Mouse (Mus musculus): Measurements from ENCODE around the gene Kctd7.
A peak's percentile ranks its signal among the peaks of the same experiment; 100 is the strongest.

Kctd7 gene

GRCm38 (mm10) chr5:130145961-130146360 lies 1.3 kb downstream of the Kctd7 start:
- no peak for DNase-seq

DNA sequence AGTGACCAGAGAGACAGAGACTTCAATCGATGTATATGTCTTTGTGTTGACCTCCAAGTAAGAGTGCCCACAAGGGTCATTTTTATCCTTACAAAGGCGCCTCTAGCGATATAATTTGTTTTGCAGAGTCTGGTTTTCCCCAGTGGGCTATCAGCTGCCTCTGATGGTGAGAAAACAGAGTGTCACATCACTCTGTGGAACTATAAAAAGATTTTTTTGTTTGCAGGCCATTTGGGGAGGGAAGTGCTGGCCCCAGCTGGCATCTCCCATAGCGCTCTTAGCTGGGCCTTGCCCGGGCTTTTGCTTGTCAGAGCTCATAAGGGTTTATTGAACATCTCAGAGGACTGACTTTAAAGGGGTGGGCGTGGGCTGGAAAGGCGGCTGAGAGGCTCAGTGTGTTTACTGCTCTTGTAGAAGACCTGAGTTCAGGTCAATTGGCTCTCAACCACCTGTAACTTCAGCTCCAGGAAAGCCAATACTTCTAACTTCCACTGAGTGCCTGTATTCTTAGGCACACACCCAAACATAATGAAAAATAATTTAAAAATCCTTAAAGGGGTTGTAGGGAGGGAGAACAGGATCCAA lies 5.2 kb downstream of the Kctd7 start:
- no peak for DNase-seq

GRCm38 (mm10) chr5:130154286-130154685 lies 9.6 kb downstream of the Kctd7 start:
- DNase-seq: no peak

DNA sequence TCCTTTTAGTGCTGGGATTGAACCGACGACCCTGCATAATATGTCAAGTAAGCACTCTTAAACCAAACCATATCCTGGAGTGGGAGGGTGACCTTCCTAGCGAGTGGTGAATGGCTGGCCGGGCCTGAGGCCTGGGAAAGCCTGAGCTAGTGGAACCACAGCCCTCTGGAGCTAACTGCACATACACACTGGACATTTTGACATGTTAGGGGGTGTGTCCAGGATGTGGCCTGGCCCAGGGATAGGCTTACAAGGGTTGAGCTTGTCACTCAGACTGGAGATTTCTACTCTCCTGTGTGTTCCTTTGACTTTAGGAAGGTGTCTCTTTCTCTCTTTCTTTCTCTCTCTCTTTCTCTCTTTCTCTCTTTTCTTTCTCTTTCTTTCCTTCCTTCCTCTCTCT lies 13.9 kb downstream of the Kctd7 start:
- DNase-seq: no peak

GRCm38 (mm10) chr5:130159761-130160201 lies 15.1 kb downstream of the Kctd7 start:
- DNase-seq: no peak

DNA sequence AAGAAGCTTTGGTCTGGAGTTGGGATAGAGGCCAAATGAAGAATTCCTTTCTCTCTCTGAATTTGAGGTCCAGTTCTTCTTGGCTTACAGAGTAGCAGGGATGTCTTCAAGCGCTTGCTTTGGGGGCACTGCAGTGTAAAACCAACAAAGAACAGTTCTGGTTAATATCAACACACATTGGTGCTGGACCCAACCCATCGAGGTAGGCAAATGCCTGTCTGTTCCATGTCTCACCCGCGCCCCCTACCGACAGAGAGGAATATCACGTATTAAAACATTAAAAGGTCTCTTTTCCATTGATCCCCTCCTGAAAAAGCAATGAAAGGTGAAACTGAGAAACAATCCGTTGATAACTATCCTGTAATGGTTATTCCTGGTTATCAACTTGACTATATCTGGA lies 19.0 kb downstream of the Kctd7 start:
- peak; percentile 22 to 40 for DNase-seq

DNA sequence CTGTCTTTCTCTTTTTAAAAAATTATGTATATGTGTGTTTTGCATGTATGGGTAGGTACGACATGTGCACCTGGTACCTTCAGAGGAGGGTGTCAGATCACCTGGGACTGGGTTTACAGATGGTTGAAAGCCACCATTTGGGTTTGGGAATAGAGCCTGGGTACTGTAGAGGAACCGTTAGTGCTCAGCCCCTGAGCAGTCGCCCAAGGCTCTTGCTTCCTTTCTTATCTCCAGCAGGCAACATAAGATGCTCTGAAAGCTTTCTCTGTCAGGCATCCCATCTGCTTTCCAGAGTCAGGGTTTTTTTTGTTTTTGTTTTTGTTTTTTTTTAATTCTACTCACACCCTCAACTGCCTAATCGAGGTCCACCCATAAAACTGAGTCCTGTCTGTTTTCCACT lies 20.6 kb downstream of the Kctd7 start:
- DNase-seq: no peak

GRCm38 (mm10) chr5:130169109-130169508 lies 24.4 kb downstream of the Kctd7 start:
- no peak for DNase-seq

DNA sequence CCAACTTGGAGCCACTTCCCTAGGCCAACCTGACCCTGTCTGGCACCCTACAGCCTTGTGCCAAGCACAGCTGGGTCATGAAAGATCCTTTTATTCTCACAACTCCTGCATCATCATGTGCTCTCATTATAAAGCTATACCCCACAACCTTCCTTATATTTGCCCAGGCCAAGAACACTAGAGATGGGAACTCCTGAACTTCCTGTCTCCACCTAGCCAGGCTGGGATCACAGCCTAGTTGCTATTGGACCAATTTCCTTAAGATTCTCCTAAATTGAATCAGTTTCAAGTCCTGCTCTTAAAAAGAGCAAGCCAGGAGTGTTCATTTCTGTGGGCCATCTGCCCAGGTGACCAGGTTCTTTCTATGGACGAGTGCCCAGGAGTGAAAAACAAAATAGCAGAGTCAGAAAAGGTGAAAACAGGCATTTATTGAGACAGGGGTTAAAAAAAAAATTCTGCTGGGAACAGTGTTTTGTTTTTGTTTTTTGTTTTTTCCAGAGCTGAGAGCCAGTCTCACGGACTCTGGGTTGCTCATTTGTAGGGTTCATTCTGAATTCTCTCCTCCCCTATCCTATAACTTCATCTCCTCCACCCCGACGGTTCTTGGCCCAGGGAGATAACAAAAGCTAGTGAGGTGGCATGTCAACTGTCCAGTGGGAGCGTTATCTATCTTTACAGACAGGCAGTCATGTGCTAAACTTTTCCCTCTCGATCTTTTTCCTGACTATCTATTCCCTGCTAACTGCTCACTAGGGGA lies 26.2 kb downstream of the Kctd7 start:
- DNase-seq: no peak

DNA sequence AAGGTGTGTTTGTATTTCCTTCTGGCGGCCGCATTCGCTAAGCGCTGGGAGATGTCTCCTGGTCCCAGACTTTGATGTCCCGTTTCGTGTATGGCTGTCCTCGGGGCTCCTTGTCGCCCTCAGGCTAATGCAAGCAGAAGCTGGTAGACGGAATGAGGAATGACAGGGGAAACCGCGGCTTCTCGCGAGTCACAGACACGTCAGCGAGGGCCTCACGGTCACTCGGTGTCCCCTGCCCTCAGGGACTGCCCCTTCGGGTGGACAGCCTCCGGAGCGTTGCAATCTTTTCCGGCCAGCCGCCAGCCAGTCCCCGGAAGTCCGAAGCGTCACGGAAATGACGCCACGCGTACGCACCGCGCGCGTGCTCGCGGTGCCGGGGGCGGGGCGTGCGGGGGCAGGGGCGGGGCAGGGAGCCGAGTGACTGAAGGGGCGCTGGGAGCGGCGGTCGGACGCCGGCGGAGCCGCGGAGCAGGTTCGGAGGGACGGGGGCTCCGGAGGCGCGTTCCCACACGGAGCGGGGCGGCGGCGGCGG lies 26.8 kb downstream of the Kctd7 start, which contains the start of gene Rabgef1:
Rabgef1 (plus strand) TSS at position 376 of the 532 bp plus-strand sequence.
- DNase-seq: peak; percentile 82 to 83

DNA sequence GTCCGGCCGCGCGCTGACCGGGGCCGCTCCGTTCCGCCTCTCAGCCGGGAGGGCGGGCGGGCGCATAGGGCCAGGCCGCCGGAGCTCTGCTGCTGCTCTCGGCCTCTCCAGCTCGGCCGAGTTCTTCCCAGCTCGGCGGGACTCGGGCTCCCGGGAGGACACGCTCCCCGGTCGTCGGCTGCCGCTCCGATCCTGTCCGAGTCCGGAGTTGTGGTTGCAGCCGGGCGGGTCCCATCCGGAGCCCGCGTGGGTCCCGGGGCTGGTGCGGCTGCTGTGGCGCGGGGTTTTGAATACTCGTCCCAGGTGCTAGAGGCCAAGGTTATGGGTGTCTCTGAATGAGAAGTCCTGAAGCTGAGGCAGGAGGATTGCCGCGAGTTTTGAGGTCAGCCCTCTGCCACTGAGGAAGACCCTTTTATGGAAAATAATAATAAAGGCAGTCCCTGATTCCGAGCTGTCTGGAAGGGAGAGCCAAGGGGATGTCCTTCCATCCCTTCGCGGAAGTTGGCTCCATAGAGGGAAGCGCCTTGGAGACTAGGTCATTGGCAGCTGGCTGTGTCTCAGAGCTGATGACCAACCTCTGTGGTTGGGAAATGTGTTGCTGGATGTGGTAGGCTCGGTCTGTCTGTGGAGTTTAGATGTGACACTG lies 27.4 kb downstream of the Kctd7 start:
- peak in 1 of 2 experiments; percentile 48 for DNase-seq

DNA sequence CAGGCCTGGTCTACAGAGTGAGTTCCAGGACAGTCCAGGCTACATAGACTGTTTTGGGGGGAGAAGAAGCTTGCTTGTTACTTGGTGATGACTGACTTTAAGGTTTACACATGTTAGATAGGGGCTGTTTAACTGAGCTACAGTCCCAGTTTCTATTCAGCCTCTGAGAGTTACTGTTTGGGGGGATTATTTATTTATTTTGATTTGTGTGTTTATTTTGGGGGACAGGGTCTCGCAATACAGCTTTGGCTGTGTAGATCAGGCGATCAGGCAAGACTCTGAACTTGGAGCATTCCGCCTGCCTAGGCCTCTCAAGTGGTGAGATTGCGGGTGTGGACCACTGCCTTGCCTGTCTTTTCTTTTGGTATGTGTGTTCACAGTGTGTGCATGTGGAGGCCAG lies 28.4 kb downstream of the Kctd7 start:
- no peak for DNase-seq

DNA sequence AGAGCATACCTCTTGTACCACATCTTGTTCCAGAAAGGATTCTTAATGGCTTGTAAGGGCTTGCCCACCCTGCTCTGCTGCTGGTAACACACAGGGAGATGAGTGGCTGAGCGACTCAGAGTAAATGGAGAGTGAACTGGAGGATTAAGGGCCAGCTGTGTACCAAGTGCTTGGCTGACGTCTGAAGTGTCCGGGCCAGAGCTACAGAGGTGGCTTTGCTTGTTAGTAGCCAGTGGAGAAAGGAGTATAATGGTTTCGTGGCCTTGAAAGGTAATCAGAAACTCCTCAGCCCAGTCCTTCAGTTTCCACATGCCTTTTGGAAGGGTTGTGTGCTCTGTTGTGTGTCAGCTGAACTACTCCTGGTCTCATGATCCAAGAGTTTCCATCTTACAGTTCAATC lies 33.2 kb downstream of the Kctd7 start:
- no peak for DNase-seq

DNA sequence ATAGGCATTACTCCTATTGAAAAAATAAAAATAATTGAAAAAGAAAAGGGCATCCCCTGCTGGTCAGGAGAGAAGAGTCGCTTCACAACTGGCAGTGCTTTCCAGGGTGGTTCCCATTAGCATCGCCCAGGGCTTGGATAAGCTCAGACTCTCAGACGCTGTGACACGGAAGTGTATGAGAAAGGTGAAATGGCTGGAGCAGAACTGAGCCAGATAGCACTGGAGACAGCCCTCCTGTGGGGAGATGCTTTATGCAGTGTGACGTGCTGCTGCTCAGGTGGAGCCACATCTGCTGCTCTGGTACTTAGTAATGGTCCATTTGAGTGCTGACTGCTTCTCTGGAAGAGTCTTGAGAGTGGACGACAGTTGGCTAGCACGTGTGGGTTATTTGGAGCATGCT lies 35.7 kb downstream of the Kctd7 start:
- no peak for DNase-seq

- no peak for DNase-seq
These were observed 37.3 kb downstream of the Kctd7 start for GRCm38 (mm10) chr5:130181740-130182540.

DNA sequence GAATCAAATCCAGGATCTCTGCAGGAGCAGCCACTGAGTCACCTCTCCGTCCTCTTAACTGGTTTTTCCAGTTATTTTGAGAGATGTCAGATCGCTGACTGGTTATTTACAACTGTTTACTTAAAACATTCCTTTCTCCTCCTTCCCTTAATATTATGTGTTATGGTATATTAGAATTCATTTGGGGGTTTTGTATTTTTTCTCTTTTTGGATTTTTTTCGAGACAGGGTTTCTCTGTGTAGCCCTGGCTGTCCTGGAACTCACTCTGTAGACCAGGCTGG lies 37.8 kb downstream of the Kctd7 start:
- DNase-seq: no peak

DNA sequence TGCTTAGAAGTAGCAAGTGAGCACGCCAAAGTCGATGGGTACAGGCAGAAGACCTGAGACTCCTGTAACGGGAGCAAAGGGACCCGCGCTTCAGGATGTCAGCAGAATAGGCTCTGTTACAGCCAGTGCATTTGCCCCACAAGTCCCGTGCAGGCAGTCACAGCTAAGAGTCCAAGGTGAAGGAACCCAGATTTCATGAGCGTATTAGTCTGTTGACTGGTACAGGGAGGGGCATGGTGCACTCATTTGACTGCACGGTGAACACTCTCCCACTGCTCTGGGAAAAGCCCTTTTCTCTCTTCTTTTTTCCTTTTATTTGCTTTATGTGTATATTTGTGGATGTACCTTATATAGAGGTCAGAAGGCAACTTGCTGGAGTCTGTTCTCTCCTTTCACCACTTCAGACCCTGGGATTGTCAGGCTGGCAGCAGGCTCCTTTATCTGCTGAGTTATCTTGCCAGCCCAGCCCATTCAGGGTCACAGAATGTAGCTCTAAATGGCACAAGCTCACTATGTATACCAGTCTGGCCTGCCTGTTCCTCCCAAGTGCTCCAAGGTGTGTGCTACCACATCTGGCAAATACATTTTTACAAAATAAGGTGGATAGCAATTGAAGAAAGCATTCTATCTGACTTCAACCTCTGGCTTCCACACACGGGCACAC lies 39.7 kb downstream of the Kctd7 start:
- no peak for DNase-seq

GRCm38 (mm10) chr5:130185312-130185711 lies 40.7 kb downstream of the Kctd7 start:
- no peak for DNase-seq

DNA sequence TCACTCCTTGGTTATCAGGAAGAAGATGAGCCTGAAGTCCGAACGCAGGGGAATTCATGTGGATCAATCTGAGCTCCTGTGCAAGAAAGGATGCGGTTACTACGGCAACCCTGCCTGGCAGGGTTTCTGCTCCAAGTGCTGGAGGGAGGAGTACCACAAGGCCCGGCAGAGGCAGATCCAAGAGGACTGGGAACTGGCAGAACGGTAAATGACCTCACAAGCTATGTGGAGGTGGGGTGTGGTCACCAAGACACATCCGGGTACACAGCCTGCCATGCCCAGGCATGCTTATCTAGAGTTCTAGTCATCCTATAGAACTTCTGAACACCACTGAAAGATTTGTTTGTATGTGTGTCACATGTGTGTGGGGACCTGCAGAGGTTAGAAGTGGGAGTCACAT lies 42.7 kb downstream of the Kctd7 start:
- no peak for DNase-seq

DNA sequence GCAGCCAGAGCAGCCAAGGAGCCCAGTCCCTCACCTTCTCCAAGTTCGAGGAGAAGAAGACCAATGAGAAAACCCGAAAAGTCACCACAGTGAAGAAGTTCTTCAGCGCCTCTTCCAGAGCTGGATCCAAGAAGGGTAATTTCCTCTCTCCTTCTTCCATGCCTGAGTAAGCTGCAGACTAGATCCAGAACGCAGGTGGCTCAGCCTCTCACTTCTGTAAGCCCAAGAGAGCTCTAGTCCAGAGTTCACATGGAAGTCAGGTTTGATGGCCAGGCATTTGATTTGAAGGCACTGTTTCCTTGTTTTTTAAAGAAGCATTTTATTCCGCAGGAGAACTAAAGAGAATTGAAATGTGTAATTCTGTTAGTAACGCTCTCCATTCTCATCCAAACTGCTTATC lies 46.2 kb downstream of the Kctd7 start:
- no peak for DNase-seq

DNA sequence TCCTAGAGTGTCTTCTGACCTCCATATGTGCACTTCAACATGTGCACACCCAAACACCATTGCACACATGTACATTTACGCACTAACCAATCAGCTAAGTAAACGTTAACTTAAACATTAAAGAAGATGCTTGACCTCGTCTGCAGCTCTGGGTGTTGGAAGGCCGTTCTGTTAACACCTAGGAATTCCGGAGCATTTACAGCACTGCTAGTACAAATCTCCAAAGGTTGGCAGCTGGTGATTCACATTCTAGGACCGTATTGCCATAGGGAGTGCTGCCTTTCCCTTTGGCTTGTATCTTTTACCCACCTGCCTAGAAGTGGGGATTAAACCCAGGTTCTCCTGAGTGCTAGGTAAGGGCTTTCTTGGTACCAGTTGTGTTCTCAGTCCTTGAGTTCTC lies 47.2 kb downstream of the Kctd7 start:
- no peak for DNase-seq

DNA sequence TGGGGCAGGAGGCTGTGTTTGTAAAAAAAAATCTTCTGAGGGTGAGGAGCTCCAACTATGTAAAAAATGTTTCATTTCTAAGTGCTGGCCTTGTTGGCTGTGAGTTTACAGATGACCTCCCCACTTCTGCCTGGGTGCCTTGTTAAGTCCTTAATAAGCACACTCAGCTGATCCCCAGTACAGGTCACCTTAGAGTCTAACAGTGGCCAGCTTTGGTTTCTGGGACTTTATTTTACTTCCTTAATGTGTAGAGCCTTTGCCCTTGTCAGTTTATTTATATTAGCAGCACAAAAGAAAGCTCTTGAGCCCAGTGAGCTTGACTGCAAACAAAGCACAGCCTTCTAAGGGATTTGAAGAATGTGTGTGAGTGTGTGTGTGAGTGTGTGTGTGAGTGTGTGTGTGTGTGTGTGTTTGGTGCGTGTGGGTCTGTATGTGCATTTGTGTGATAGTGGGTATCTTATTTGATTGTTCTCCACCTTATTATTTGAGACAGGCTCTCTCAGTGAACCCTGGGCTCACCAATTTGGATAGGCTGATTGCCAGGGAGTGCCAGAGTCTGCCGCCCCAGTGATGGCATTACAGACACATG lies 47.8 kb downstream of the Kctd7 start:
- no peak for DNase-seq

Measured in thymus, adult 18-20 months (tissue).